Mouse (Mus musculus): ENCODE results near the gene Axl. TPM values are rescaled to one million over a fixed set of nuclear protein-coding genes. Genes with fewer than 3 reads are reported as not detected.
"Not testable (repeated sequence)": the region's sequence is repeated elsewhere in the genome, so short reads cannot be mapped to it uniquely, and the experiment has no call there.

The Axl gene
- polyA plus RNA-seq, 2 experiments from 2014 or later, result 16.5 to 26.4 TPM

DNA sequence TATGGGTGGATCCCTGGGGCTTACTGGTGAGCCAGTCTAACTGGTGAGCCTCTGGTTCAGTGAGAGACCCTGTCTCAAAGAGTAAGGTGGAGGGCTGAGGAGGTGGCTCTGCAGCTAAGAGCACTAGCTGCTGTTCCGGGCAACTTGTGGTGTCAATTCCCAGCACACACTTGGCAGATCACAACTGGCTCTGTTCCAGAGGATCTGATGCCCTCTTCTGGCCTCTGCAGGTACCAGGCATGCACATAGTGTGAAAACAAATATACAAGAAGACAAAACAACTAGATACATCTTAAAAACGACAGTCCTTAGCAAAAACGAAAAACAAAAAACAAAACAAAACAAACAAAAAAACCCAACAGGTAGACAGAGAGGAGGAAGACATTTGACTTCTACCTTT, 5.2 kb upstream of the Axl start:
- no peak for ATAC-seq

DNA sequence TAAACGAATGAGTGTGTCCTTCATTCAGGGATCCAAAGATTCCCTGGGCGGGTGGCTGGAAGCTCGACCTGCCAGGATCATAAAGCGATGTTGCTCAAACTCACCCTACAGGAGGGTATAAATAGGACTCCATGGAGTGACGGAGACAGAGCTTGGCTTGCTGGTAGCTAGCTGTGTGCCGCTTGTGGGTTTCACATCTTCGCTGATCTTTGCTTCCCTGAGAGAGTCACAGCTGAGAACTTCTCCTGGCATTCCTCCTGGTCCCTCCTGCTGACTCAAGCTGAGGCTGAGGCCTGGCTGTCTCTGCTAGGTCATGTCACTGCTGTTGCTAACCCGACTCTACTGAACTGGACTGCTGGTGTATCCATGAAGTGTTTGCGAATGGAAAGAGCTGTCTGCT, 4.5 kb upstream of the Axl start:
- ATAC-seq, result not testable (repeated sequence)

- no peak for ATAC-seq
These were observed 2.1 kb upstream of the Axl start for GRCm38 (mm10) chr7:25790615-25791014.

GRCm38 (mm10) chr7:25789129-25789440, 580 bp upstream of the Axl start:
- ATAC-seq, result no peak

DNA sequence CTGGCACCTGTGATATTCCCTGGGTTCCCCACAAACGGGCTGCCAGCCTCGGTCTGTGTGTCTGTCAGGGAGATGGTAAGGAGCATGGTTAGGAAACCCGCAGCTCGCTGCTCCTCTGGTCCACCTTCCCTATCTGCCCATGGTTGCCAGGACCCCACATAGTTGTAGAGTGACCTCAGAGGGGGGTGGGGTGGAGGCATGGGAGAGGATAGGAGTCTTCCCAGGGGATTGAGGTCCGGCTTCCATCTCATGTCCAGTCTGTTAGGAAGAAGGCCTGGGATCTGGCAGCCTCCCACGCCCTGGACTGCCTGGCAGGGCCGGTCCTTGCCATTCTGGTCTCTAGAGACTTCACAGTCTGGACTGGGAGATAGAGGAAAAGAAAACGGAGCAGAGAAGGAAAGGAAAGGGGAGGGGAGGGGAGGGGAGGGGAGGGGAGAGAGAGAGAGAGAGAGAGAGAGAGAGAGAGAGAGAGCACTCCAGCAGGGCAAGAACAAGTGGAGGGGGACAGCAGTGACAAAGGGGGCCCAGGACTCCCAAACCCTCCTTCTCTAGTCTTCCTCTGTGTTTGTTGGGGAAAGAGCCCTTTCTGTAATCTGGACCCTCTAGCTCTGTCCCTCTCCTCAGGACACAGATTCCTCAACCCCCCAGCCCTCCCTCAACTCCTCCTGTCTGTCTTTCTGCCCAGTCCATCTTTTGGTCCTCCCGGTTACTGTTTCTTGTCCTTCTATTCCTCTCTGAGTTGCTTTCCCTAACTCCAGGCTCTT, 867 bp downstream of the Axl start:
- ATAC-seq, result no peak

- ATAC-seq, result no peak
These were observed 1.5 kb downstream of the Axl start for GRCm38 (mm10) chr7:25786974-25787373.

GRCm38 (mm10) chr7:25785752-25786151, 2.8 kb downstream of the Axl start:
- no peak for ATAC-seq

DNA sequence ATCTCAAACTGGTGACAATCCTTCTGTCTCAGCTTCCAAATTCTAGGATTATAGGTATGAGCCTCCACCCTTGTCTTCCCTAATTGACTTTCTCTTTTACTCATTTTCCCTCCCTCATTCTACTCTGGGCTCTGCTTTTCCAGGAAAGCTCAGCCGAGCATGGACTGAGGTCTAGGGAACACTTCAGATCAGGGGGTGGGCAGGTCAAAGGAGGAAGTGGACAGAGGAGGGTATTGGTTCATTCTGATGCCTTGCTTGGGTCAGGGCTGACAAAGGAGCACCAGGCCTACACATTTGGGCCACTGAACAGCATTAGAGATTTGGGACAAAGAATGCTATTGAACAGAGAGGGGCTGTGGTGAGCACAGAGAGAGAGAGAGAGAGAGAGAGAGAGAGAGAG, 3.7 kb downstream of the Axl start:
- no peak for ATAC-seq

GRCm38 (mm10) chr7:25783746-25784145, 4.8 kb downstream of the Axl start:
- no peak for ATAC-seq

DNA sequence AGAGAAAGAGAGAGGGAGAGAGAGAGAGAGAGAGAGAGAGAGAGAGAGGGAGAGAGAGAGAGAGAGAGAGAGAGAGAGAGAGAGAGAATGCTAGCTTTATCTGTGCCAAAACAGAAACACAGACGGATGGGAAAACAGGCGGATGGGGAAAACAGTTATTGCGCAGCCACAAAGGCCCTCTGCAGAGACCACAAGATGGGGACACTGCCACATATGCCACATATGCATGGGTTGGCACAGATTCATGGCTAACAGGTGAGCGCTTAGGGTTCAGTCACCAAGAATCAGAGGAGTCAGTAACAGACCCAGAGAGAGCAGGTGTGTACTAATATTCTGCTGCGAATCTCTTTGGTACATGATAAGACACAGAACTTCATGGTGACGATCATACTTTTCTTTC, 5.8 kb downstream of the Axl start:
- no peak for ATAC-seq

GRCm38 (mm10) chr7:25781937-25782610, 6.4 kb downstream of the Axl start:
- peak; percentile 55 for ATAC-seq

- peak; percentile 64 for ATAC-seq
These were observed 7.1 kb downstream of the Axl start for GRCm38 (mm10) chr7:25781321-25781936.

DNA sequence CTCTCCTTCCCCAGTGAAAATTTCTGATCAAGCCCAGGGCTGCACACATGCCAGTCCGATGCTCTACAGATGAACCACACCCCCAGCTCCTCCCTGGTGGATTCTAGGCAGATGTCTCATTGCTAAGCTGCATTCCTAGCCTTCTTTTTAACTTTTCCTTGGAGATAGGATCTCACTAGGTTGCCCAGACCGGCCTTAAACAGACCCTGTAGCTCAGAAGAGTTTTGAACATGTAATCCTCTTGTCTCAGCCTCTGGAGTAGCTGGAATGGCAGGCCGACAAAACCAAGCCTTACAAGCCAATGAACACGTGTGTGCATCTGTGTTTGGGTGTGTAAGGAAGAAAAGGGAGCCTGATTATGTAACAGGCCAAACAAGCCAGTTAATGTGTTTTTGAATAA, 7.8 kb downstream of the Axl start:
- ATAC-seq, result no peak

GRCm38 (mm10) chr7:25780021-25780420, 8.5 kb downstream of the Axl start:
- ATAC-seq, result peak; percentile 17

- ATAC-seq, result no peak
These were observed 20.3 kb downstream of the Axl start for GRCm38 (mm10) chr7:25768229-25768628.

- ATAC-seq, result peak; percentile 49
These were observed 22.4 kb downstream of the Axl start for GRCm38 (mm10) chr7:25766108-25766507.

DNA sequence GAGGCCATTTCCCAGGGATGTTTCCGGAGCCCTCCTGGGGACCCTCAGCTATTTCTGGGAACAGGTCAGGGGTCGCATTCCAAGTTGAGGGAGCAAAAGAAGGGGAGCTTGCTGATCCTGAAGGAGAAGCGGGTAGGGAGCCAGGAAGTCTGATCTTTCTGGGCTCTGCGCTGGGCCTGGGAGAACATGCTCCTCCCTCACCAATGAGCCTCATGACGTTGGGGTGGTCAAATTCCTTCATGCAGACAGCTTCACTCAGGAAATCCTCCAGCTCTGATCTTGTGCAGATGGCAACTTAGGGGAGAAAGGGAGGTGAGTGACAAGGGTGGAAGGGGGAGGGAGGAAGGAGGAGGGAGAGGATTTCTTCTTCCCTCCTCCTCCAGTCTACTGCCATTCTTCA, 24.3 kb downstream of the Axl start:
- ATAC-seq, result no peak

- no peak for ATAC-seq
These were observed 24.8 kb downstream of the Axl start for GRCm38 (mm10) chr7:25763678-25764077.

- no peak for ATAC-seq
These were observed 27.2 kb downstream of the Axl start for GRCm38 (mm10) chr7:25761354-25761753.

GRCm38 (mm10) chr7:25756011-25756410, 32.5 kb downstream of the Axl start:
- ATAC-seq, result peak; percentile 67

DNA sequence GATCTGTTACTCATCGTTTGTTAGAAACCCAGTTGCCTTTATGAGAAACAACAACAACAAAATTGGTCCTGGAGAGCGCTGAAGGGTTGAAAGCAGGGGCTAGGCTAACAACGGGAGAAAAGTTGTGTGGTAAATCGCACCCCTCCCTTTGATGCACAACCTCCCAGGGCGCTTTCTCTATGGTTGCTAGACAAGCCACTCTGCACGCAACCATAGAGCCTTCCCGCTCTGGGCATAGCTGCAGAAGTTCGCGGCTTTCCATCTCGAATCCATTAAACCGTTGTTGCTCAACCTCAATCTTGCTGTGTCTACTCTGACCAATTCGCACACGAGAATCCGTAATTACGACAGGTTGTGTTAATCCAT, 33.1 kb downstream of the Axl start:
- peak; percentile 34 for ATAC-seq

- peak; percentile 72 for ATAC-seq
These were observed 33.6 kb downstream of the Axl start, which contains the start of gene Hnrnpul1 for GRCm38 (mm10) chr7:25754738-25755467. Hnrnpul1 (minus strand) TSS chr7:25754757.

GRCm38 (mm10) chr7:25754439-25754737, 34.1 kb downstream of the Axl start:
- no peak for ATAC-seq

All from activated CD4-positive, CD25-positive, alpha-beta regulatory T cell, adult 4 months (primary cell).